Mouse (Mus musculus): ENCODE measurements around the gene Anxa4. TPM values are rescaled to one million over a fixed set of nuclear protein-coding genes. Genes with fewer than 3 reads are reported as not detected.

Gene Anxa4
- 10 to 100 TPM; 18.7 to 21.4 TPM for total RNA-seq (2021)
- long read RNA-seq, experiment 1, transcript Anxa4-201 (13 exons, 2,002 nt) = major isoform, 32 of 38 reads
- long read RNA-seq, experiment 1, partial matches to known transcripts = 1 of 38 reads
- long read RNA-seq, experiment 1, other reads (novel, unspliced or antisense) = 5 of 38 reads
- long read RNA-seq, experiment 2, transcript Anxa4-201 (13 exons, 2,002 nt) = major isoform, 25 of 27 reads
- long read RNA-seq, experiment 2, partial matches to known transcripts = 0 of 27 reads
- long read RNA-seq, experiment 2, other reads (novel, unspliced or antisense) = 2 of 27 reads

DNA sequence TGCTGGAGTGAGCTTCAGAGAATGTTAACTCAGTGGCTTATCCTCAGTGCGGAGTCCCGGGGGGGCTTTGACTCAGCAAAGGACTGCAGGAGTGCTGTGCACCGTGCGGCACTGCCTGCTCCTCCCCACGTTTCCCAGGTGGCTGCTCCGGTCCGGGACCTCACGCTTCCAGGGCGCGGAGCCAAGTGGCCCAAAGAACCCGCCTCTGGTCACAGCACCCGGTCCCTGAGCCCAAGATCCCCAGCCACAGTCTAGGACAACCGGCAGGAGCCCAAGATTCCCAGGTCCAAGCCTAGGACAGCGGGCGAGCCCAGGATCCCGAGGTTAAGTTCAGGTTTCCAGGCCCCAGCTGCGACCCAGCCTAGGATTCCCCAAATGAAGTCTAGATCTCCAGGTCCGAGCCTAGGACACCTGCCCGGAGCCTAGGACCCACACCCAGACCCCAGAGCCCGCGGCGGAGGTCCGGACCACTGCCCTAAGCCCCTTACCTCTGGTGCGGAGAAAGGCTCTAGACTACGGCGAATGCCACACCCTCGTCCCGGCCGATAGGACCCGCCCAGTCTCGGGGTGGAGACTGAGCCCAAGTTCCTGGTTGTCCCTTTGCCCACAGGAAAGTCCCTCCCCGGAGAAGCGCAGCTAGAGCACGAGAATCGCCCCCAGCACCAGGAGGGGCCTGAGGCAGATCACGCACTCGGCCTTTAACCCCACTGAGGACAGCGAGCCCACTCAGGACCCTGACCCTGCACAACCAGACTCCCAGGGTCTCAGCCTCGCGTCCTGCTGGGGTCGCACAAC, at the start of gene Anxa4:
Gene Anxa4 (minus strand): TSS at position 564 of the 795 bp plus-strand sequence.
- Histone ChIP-seq H3K4me3 (peak within 1 kb of the TSS; percentile 95), H3K27ac (peak within 1 kb of the TSS; percentile 82)
- DNase-seq = peak; percentile 90
- intact Hi-C loops (cut with DNase I) = no loop called here
- no peak for TF ChIP-seq CTCF (IDR thresholded peaks at IDR 0.05)

GRCm38 (mm10) chr6:86841949-86842348, 48.6 kb upstream of the Anxa4 start:
- intact Hi-C loops (cut with DNase I) = no loop called here
- no peak overlapping the region for H3K4me3 ChIP-seq
- no peak for TF ChIP-seq CTCF (IDR thresholded peaks at IDR 0.05)
- no peak overlapping the region for H3K27ac ChIP-seq
- DNase-seq = no peak

DNA sequence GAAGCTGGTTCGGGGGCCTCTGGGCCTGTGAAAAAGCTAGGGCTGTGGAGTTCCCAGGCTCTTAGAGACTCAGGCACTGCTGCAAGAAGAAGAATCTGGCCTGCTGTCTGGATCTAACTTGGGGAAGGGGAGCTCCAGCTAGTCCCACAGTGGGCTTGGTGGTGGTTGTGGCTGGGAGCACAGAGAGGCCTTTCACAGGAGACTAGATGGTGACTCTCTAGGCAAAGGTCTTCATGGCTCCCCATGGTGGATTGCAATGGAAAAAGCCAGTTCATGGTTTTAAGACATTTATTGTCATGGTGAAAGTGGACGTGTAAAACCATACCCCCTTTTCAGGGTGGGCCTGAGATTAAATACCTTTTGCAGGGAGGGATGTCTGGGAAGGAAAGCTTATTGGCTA, 45.7 kb upstream of the Anxa4 start:
- intact Hi-C loops (cut with DNase I) = no loop called here
- no peak overlapping the region for H3K4me3 ChIP-seq
- TF ChIP-seq CTCF (IDR thresholded peaks at IDR 0.05) = no peak
- DNase-seq = no peak
- H3K27ac ChIP-seq = no peak overlapping the region

- intact Hi-C loops (cut with DNase I) = loop anchor here (2.0 kb wide), 1 partner anchor 14 kb away; no protein-coding TSS in a partner anchor
- peak; percentile 88 for DNase-seq
- Histone ChIP-seq H3K27ac (peak overlapping the region; percentile 80), H3K4me3 (peak overlapping the region; percentile 17; the same call in 1 of the 2 replicates)
- no peak for TF ChIP-seq CTCF (IDR thresholded peaks at IDR 0.05)
These were observed 39.6 kb upstream of the Anxa4 start for GRCm38 (mm10) chr6:86832802-86833502.

- no peak for TF ChIP-seq CTCF (IDR thresholded peaks at IDR 0.05)
- peak overlapping the region; percentile 84 for H3K27ac ChIP-seq
- intact Hi-C loops (cut with DNase I) = no loop called here
- peak overlapping the region; percentile 40 for H3K4me3 ChIP-seq
- DNase-seq = peak; percentile 55
These were observed 37.5 kb upstream of the Anxa4 start for GRCm38 (mm10) chr6:86830738-86831500.

DNA sequence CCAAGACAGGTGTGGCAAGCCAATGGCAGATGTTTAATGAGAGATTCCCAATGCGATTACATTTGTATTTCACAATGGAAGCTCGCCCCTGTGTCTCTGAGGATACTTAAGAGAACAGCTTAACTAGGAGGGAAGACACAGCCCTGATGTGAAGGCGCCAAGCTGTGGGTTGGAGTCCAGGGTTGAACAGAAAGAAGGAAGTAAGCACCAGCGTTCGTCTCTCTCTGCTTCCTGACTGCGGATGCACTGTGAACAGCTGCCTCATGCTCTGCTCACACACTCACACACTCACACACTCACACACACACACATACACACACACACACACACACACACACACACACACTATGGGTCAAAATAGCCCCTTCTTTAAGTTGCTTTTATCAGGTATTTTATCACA, 36.4 kb upstream of the Anxa4 start:
- no peak for TF ChIP-seq CTCF (IDR thresholded peaks at IDR 0.05)
- intact Hi-C loops (cut with DNase I) = no loop called here
- Histone ChIP-seq H3K27ac (peak overlapping the region; percentile 20; the same call in 1 of the 2 replicates), H3K4me3 (no peak overlapping the region)
- no peak for DNase-seq

DNA sequence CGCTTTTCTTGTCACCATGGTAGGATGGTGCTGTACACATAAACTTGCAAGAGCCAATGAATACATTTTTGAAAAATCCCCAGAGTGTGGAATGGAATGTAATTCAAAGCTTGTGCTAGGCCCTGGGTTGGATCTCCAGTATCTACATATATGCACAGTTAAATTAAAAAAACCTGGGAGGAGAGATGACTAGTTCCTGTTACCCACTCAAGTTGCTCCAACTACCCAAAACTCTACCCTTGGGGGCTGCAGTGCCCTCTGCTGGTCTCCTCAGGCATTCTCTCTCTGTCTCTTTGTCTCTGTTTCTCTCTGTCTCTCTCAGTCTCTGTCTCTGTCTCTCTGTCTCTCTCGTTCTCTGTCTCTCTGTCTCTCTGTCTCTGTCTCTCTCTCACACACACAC, 34.0 kb upstream of the Anxa4 start:
- H3K27ac ChIP-seq = no peak overlapping the region
- no peak overlapping the region for H3K4me3 ChIP-seq
- no peak for DNase-seq
- TF ChIP-seq CTCF (IDR thresholded peaks at IDR 0.05) = peak; percentile 32
- intact Hi-C loops (cut with DNase I) = no loop called here

DNA sequence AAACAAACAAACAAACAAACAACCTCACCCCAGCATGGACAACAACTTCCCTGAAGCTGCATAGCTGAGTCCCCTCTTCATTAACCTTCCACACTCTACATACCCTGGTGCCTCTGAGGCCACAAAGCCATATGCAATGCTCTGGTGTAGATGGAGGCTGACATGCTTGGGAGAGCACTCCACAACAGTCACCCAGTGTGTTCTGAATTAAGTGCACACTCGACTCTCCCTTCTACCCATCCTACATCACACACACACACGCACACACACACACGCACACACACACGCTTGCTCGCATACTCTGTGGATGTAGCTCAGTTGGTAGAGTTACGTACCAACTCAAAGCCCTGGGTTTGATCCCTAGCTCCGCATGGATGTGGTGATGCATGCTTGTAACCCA, 31.0 kb upstream of the Anxa4 start:
- Histone ChIP-seq H3K27ac (peak overlapping the region; percentile 83), H3K4me3 (no peak overlapping the region)
- no peak for TF ChIP-seq CTCF (IDR thresholded peaks at IDR 0.05)
- intact Hi-C loops (cut with DNase I) = no loop called here
- no peak for DNase-seq

- peak overlapping the region; percentile 83 for H3K27ac ChIP-seq
- H3K4me3 ChIP-seq = peak overlapping the region; percentile 22
- intact Hi-C loops (cut with DNase I) = no loop called here
- no peak for TF ChIP-seq CTCF (IDR thresholded peaks at IDR 0.05)
- peak; percentile 69 for DNase-seq
These were observed 30.4 kb upstream of the Anxa4 start for GRCm38 (mm10) chr6:86823824-86824223.

- no peak for TF ChIP-seq CTCF (IDR thresholded peaks at IDR 0.05)
- peak overlapping the region; percentile 72 for H3K4me3 ChIP-seq
- peak overlapping the region; percentile 83 for H3K27ac ChIP-seq
- no peak for DNase-seq
- intact Hi-C loops (cut with DNase I) = no loop called here
These were observed 29.7 kb upstream of the Anxa4 start for GRCm38 (mm10) chr6:86823051-86823431.

GRCm38 (mm10) chr6:86822285-86823050, 29.1 kb upstream of the Anxa4 start:
- no peak for TF ChIP-seq CTCF (IDR thresholded peaks at IDR 0.05)
- peak overlapping the region; percentile 83 for H3K27ac ChIP-seq
- DNase-seq = peak; percentile 51
- H3K4me3 ChIP-seq = peak overlapping the region; percentile 72
- intact Hi-C loops (cut with DNase I) = no loop called here
